Mouse (Mus musculus) heart, embryonic 16.5 days (tissue): ENCODE results near the gene Rimbp3. TPM values are rescaled to one million over a fixed set of nuclear protein-coding genes. Genes with fewer than 3 reads are reported as not detected.
"Not testable (repeated sequence)": the region's sequence is repeated elsewhere in the genome, so short reads cannot be mapped to it uniquely, and the experiment has no call there.

ENCODE experiments used
- ATAC-seq: fragments of 200-750 bp; cut with Nextera tagmentation; replicated peaks from 2 replicates; pipeline ENCODE4 v1.8.0; 2017; ENCODE audit warnings: moderate number of reproducible peaks; ENCODE audit not compliant: insufficient read depth, low FRiP score; ENCODE audit errors: extremely low read depth
- H3K27ac ChIP-seq: fragments of 300-500 bp; sonication (generic); 2 replicates; pipeline ENCODE4 v1.5.1; 2014; ENCODE audit warnings: mild to moderate bottlenecking, low read length, control low read depth, moderate library complexity
- H3K27me3 ChIP-seq: fragments of 300-500 bp; sonication (generic); 2 replicates; pipeline ENCODE4 v1.6.1; 2014; ENCODE audit warnings: low read length, mixed read lengths; ENCODE audit not compliant: control insufficient read depth, insufficient read depth
- H3K36me3 ChIP-seq: fragments of 300-500 bp; sonication (generic); 2 replicates; pipeline ENCODE4 v1.6.1; 2014; ENCODE audit not compliant: control insufficient read depth, insufficient read depth
- H3K4me1 ChIP-seq: fragments of 300-500 bp; sonication (generic); 2 replicates; pipeline ENCODE4 v1.6.1; 2014; ENCODE audit warnings: low read length, mixed read lengths; ENCODE audit not compliant: control insufficient read depth, insufficient read depth
- H3K4me2 ChIP-seq: fragments of 300-500 bp; sonication (generic); 2 replicates; pipeline ENCODE4 v1.6.1; 2014; ENCODE audit warnings: low read depth, mild to moderate bottlenecking, control low read depth, low read length
- H3K4me3 ChIP-seq: fragments of 300-500 bp; sonication (generic); 2 replicates; pipeline ENCODE4 v1.5.1; 2014; ENCODE audit warnings: mild to moderate bottlenecking, control low read depth, low read length
- H3K9ac ChIP-seq: fragments of 300-500 bp; sonication (generic); 2 replicates; pipeline ENCODE4 v1.6.1; 2014; ENCODE audit warnings: low read length, control low read depth
- H3K9me3 ChIP-seq: fragments of 300-500 bp; sonication (generic); replicated peaks from 2 replicates; pipeline ENCODE4 v1.6.1; 2016; ENCODE audit warnings: low read length; ENCODE audit not compliant: control insufficient read depth
- WGBS: fragments of 180-500 bp; shearing (Covaris S2); extraction: QIAGEN DNeasy Blood & Tissue Kit; methylation state at CpG from one replicate; pipeline ENCODE4 v1.1.7; 2014; 5-methylcytosine and 5-hydroxymethylcytosine counted together
- polyA plus RNA-seq: library from polyadenylated mRNA; unstranded; fragments of >200 nt; fragmentation: Nextera tagmentation; extraction: Ambion mirVana; gene quantifications from 2 replicates; pipeline ENCODE4 v1.2.1, GENCODE M21; 2015

The Rimbp3 gene
- polyA plus RNA-seq, 1 experiment from 2014 or later = 0.34 TPM

GRCm38 (mm10) chr16:17209404-17209960 is 1.1 kb downstream of the Rimbp3 start:
- peak overlapping the region; percentile 96 for H3K4me2 ChIP-seq
- H3K27me3 ChIP-seq = peaks cover 8% of the 10 kb centered on the region; the same call in 1 of the 2 replicates
- H3K9ac ChIP-seq = peak overlapping the region; percentile 44
- no peaks in the 10 kb centered on the region for H3K36me3 ChIP-seq
- H3K27ac ChIP-seq = no peak overlapping the region
- peaks cover 11% of the 10 kb centered on the region for H3K4me1 ChIP-seq
- under 1% methylated on average over 37 of the region's 37 CpGs for WGBS
- no peaks in the 10 kb centered on the region for H3K9me3 ChIP-seq
- ATAC-seq = peak; percentile 10; the same call in 1 of the 2 replicates
- peak overlapping the region; percentile 62 for H3K4me3 ChIP-seq

DNA sequence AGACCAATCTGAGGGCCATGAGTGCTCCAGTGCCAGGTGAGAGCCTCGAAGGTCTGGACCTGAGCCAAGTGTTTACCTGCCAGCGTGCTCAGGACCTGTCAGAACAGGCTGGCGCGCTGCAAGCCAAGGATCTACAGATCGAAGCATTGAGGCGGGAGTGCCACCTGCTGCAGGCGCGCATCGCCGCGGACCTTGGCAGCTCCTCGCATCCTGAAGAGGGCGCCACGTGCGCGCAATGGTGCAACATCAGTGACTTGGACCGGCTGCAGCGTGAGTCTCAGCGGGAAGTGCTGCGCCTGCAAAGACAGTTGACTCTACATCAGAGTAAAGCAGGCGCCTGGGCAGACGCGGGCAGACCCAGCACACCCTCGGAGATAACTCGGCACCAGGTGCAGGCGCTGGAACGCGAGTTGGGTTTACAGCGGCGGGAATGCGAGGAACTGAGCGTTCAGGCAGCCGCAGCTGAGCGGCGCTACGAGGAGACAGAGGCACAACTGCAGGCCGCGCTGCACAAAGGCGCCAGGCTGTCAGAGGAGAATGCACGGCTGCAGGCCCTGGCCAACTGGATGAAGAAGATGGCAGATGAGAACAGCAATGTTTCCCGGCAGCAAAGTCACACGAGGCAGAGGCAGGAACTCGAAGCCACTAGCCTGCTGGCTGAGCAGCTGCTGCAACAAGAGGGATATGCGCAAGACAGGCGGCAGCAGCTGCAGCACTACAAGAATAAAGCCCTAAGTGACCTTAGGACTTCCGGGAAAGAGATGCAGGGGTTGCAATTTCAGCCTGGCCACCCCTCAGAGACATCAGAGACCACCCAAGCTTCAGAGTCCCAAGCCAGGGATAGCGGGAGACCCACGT is 1.8 kb downstream of the Rimbp3 start:
- Histone ChIP-seq H3K27me3 (peaks cover 8% of the 10 kb centered on the region; the same call in 1 of the 2 replicates), H3K27ac (no peak overlapping the region), H3K36me3 (no peaks in the 10 kb centered on the region), H3K4me2 (peak overlapping the region; percentile 96), H3K9me3 (no peaks in the 10 kb centered on the region), H3K4me1 (peaks cover 11% of the 10 kb centered on the region), H3K9ac (peak overlapping the region; percentile 51), H3K4me3 (peak overlapping the region; percentile 62)
- ATAC-seq = peak; percentile 64
- 8% methylated on average over 48 of the region's 48 CpGs for WGBS

- Histone ChIP-seq H3K4me3 (no peak overlapping the region), H3K9me3 (no peaks in the 10 kb centered on the region), H3K9ac (no peak overlapping the region), H3K4me1 (0 out of 2 replicates have a peak, but pooled peaks cover 3% of the 10 kb centered on the region), H3K27ac (no peak overlapping the region), H3K27me3 (no peaks in the 10 kb centered on the region), H3K36me3 (no peaks in the 10 kb centered on the region), H3K4me2 (no peak overlapping the region)
- no peak for ATAC-seq
- WGBS = 62% methylated on average over 8 of the region's 8 CpGs
Observed at GRCm38 (mm10) chr16:17216934-17217633, 8.7 kb downstream of the Rimbp3 start.

- Histone ChIP-seq H3K4me3 (no peak overlapping the region), H3K9me3 (no peaks in the 10 kb centered on the region), H3K4me1 (0 out of 2 replicates have a peak, but pooled peaks cover 3% of the 10 kb centered on the region), H3K27ac (no peak overlapping the region), H3K27me3 (no peaks in the 10 kb centered on the region), H3K36me3 (no peaks in the 10 kb centered on the region), H3K4me2 (no peak overlapping the region), H3K9ac (no peak overlapping the region)
- no peak for ATAC-seq
- 23% methylated on average over 7 of the region's 7 CpGs for WGBS
Observed at GRCm38 (mm10) chr16:17220127-17220733, 11.8 kb downstream of the Rimbp3 start.

GRCm38 (mm10) chr16:17222197-17222596 is 13.8 kb downstream of the Rimbp3 start:
- Histone ChIP-seq H3K9ac (no peak overlapping the region), H3K27me3 (no peaks in the 10 kb centered on the region), H3K4me2 (no peak overlapping the region), H3K27ac (no peak overlapping the region), H3K9me3 (no peaks in the 10 kb centered on the region), H3K36me3 (no peaks in the 10 kb centered on the region), H3K4me3 (no peak overlapping the region), H3K4me1 (0 out of 2 replicates have a peak, but pooled peaks cover 3% of the 10 kb centered on the region)
- 34% methylated on average over 25 of the region's 25 CpGs for WGBS
- peak; percentile 100 for ATAC-seq

DNA sequence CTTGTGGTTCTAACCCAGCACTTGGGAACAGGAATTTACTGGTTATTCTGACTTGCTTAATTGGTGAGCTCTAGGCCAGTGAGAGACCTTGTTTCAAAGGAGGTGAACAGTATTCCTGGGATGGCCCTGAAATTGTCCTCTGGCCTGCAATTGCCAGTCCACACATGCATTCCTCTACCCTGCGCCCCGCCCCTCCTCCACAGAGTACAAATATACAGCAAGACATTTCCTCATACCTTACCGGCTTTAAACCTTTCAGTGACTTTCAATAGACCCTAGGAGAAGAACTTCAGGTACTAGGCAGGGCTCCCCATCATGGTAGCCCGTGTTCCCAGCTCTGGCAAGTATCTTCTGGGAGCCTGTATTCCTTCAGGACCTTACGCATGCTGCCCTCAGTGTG is 17.2 kb downstream of the Rimbp3 start:
- Histone ChIP-seq H3K36me3 (no peaks in the 10 kb centered on the region), H3K9ac (no peak overlapping the region), H3K4me2 (no peak overlapping the region), H3K27ac (no peak overlapping the region), H3K4me3 (no peak overlapping the region), H3K4me1 (no peaks in the 10 kb centered on the region), H3K27me3 (no peaks in the 10 kb centered on the region), H3K9me3 (peaks cover 4% of the 10 kb centered on the region; the same call in 1 of the 2 replicates)
- WGBS = 87% methylated on average over 5 of the region's 5 CpGs
- ATAC-seq = no peak

GRCm38 (mm10) chr16:17226496-17226895 is 18.1 kb downstream of the Rimbp3 start:
- H3K9ac ChIP-seq = no peak overlapping the region
- H3K36me3 ChIP-seq = no peaks in the 10 kb centered on the region
- no peak overlapping the region for H3K4me3 ChIP-seq
- no peaks in the 10 kb centered on the region for H3K27me3 ChIP-seq
- H3K27ac ChIP-seq = no peak overlapping the region
- no peaks in the 10 kb centered on the region for H3K4me1 ChIP-seq
- H3K9me3 ChIP-seq = peaks cover 4% of the 10 kb centered on the region; the same call in 1 of the 2 replicates
- no peak for ATAC-seq
- H3K4me2 ChIP-seq = no peak overlapping the region

DNA sequence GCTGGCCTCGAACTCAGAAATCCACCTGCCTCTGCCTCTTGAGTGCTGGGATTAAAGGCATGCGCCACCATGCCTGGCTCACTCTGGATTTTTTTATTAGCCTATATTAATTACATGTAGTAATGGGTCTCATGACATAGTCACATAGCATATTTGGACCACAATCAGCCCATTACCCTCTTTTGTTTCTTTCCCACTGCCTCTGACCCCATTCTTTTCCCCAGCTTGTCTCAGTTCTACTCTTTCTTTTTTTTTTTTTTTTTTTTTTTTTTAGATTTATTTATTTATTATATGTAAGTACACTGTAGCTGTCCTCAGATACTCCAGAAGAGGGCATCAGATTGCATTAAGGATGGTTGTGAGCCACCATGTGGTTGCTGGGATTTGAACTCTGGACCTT is 23.1 kb downstream of the Rimbp3 start:
- 87% methylated on average over 2 of the region's 2 CpGs for WGBS
- not testable (repeated sequence) for H3K4me2 ChIP-seq, H3K36me3 ChIP-seq, H3K9me3 ChIP-seq, H3K4me3 ChIP-seq, H3K9ac ChIP-seq, ATAC-seq, H3K27ac ChIP-seq, H3K27me3 ChIP-seq
- peaks cover 25% of the 10 kb centered on the region for H3K4me1 ChIP-seq
